Mouse (Mus musculus) right cerebral cortex, adult 2 months (tissue): ENCODE measurements around the gene Sstr3.

Source experiments
- DNase-seq, 2 experiments: peaks; one replicate each; pipeline ENCODE4 v3.0.0; 2021 to 2022; ENCODE audit warnings: low spot score in 2 of 2

Sstr3 gene

DNA sequence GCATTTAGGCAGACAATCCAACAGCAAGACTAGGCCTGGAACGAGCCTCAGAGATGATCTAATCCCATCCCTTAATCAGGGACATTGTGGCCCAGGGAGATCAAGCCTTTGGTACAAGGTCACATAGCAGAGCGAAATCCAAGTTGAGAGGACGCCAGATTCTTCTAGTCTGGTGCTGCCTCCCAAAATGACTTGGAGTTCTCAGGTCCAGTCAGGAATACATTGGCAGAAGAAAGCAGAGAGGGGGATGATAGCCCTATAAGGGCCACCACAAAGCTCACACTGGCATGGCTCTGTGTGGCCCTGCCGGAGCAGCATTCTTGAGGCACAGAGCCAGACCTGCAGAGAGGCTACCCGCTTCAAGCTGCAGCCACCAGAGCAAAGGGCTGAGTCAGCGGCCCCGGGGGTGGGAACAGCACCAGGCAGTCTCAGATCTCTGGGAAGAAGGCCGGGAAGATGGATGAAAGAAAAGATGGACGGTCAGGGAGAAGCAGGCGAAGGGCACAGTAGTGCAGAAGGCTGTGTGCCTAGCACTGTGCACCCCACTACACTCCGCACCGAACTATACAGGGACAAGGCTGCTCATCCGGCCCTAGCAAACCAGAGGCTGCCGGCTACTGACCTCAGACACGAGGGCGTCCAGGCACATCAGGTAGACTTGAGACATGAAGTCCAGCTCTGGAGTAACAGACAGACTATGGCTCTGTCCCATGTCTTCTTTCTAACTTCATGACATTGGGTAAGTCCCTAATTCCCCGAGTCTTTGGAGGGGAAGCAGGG lies 13.6 kb downstream of the Sstr3 start, which contains the start of gene C1qtnf6:
Gene C1qtnf6, minus strand, starts transcription at position 746 of the 780 bp plus-strand sequence.
- no peak for DNase-seq

GRCm38 (mm10) chr15:78530141-78530540 lies 14.3 kb downstream of the Sstr3 start:
- no peak for DNase-seq

DNA sequence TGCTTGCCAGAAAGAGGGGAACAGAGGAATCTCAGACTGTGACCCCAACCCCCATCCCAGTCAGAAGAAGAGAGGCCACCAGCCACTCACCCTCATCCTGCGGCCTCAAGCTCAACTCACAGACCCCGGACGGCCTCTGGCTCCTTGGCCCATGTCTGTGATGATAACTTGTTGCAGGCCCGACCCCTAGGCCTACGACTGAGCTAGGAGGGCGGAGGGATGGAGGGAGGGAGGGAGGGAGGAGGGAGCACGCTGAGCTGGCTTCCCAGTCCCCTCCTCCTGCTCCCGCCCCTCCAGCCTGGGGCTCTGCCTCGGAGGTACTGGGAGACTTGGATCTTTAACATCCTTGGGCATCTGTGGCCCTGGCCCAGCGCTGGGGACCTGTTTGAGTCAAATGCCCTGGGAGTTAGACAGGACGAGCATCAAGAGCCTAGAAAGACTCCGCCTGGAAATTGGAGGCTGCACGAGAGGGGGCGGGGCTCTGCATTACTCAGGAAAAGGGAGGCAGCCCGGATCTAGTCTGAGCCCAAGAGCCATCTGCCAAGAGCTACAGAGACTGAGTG lies 15.0 kb downstream of the Sstr3 start:
- DNase-seq = peak; percentile 74 to 77

DNA sequence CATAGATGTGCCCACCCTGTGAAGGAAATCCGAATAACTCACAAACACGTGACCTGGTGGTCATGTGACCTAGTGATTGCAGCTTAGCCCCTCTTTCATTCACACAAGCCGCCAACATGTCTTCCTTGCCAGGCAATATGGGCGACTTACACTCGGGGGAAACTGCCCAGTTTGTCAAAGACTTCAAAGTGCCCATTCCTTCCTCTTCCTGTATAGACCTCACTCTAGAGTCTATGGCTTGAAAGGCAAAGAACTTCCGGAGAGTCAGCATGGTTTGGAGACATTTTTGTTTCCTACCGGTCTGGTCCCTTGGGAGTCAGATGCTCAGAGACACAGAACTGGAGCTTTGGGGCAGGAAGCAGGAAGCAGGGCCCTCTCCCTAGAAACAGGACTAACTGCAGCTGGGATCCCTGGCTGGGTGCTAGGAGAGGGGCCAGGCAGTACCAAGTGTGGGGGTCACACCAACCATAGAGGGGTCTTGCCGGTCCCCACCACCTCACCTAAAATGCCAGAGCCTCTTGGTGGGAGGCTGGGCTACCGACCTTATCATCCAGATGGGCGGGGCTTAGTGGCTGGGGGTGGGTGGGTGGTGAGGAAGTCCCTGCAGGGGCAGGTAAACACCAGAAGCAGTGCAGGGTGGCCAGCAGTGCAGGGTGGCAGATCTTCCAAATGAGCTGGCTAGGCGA lies 15.6 kb downstream of the Sstr3 start:
- DNase-seq = no peak

DNA sequence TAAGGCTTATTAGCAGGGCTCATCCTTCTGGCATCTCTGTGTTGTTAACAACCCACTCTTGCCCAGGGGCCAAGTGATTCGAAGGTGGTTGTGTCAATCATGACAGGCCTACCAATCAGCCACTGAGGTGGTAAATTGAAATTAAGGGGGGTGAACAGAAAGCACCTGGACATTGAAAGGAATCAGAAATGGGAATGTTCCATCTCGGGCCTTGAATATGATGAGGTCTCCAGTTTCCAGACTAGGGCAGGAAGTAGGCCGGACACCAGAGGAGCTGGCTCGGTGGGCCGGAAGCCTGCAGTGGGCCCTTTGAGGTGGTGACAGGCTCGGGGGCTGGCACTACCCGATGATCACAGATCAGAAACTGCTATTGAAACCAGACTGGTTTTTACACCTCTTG lies 16.5 kb downstream of the Sstr3 start:
- peak; percentile 69 to 74 for DNase-seq

GRCm38 (mm10) chr15:78524163-78524562 lies 20.3 kb downstream of the Sstr3 start:
- DNase-seq = no peak

DNA sequence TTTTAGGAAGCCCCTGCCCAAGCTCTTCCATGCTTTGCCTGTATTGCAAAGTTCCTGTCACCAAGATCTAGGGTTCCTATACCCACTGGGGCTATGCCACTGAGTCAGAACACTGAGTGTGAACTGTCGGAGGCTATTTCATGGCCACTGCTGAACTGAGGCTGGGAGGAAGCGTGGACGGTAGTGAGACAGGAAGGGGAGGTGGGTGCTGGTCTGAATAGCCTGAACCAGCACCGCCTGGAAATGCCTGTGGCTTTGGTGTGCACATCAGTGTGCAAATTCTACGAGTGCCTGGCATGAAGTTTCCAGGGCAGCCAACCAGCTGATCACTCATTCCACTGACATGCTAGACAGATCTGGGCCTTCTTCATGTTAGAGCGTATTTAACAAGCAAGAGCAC lies 22.6 kb downstream of the Sstr3 start:
- no peak for DNase-seq

GRCm38 (mm10) chr15:78521331-78521730 lies 23.2 kb downstream of the Sstr3 start:
- no peak for DNase-seq

GRCm38 (mm10) chr15:78520112-78520715 lies 24.3 kb downstream of the Sstr3 start:
- DNase-seq = no peak

DNA sequence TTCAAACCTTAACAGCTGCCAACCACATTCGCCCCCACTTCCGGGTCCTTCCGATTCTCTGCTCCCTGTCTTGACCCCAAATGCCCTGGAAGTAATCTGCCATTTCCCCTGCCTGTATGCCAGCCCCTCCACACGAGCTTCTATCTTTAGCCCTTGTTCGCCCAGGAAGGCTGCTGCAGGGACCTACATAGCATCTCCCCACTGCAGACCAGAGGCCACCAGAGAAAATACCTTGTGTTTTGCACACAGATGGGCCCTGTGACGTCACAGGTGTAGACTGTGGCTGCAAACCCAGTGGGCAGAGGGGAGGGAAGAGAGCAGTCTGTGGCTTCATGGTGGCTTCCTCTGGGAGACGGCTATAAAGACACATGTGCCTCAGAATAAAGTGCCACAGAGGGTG lies 26.3 kb downstream of the Sstr3 start:
- DNase-seq = no peak

GRCm38 (mm10) chr15:78515759-78516158 lies 28.7 kb downstream of the Sstr3 start:
- no peak for DNase-seq

DNA sequence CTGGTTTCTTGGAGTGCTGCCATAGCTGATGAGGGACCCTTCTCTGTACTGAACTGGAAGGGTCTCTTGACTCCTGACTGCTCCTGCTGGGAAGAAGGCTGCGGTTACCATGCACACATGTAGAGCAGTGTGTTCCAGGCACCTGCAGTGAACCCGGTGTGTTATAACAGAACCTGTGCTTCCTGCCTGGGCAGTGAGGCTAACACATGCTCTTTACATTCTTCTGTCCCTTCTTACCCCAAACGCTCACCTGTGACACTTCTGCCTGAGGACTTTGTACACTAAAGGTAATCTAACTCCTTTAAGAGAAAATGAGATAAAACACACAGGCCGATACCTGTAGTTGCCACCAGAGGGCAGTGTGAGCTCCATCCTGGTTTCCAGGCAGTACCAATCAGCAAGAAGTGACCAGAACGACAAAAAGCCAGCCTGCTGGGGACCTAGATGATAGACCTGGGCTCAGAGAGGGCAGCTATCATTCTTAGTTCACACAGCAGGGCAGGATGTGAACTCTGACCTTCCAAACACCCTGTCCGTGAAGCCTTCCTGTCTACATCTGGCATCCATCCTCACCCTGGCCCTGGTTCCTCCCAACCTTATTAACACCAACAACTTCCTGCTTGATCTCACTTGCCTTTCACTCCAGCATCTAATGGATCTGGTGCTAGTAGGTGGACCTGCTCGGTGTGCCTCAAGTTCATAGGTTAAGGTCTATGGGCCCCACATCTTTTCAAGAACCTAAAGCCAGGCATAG lies 29.9 kb downstream of the Sstr3 start:
- DNase-seq = peak; percentile 89 to 91

DNA sequence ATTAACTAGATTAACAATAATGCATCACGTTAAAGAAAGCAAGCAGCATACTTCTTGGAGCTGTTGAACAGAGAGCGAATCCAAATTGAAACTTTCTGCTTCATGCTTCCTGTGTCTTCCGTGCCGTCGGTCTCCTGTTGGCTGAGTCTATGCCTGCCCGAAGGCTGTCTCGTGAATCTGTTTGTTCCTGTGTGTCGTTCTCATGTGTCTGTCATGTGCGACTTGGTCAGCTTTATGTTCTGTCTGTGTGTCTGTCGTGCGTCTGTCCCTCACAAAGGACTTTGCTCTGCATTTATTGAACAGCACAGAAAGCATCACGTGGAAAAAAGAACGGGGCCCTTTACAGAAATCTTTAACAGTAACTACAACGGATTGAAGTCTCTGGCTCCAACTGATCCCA lies 31.5 kb downstream of the Sstr3 start:
- no peak for DNase-seq

GRCm38 (mm10) chr15:78511951-78512350 lies 32.5 kb downstream of the Sstr3 start:
- no peak for DNase-seq

DNA sequence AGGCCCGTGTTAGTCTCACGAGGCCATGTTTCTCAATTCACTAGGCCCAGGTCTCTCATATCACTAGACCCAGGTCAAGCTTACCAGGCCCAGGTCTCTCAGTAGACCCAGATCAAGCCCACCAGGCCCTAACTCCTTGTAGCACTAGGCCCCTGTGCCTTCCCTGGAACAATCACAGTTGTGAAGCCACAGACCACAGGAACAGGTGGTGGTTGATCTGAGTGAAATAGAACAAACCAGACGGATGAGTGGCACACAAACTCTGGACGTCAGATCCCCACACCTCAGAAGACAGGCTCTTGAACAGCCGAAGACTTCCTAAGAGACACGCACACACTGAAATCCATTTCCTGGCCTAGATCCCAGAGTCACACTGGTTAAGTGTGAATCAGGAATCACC lies 33.7 kb downstream of the Sstr3 start:
- DNase-seq = no peak

DNA sequence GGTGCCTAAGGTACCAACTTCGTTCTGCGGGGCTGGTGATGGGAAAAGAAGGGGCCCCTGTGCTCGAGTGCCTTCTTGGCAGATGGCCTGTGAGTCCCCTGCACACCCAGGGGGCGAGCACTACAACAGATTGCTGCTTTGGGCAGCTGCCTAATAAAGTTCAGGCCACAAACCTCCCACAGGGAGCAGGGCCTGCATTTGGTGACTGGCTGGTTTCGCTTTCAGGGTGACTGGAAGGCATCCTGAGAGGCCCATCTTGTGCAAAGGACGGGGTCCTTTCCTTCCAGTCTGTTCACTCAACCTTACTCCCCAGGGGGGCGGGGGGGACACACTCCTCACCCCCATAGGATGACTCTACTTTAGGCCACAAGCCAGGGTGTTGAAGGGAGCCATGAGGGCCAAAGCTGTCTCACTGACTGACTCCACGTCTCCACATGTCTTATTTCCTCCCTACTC lies 34.3 kb downstream of the Sstr3 start:
- no peak for DNase-seq

DNA sequence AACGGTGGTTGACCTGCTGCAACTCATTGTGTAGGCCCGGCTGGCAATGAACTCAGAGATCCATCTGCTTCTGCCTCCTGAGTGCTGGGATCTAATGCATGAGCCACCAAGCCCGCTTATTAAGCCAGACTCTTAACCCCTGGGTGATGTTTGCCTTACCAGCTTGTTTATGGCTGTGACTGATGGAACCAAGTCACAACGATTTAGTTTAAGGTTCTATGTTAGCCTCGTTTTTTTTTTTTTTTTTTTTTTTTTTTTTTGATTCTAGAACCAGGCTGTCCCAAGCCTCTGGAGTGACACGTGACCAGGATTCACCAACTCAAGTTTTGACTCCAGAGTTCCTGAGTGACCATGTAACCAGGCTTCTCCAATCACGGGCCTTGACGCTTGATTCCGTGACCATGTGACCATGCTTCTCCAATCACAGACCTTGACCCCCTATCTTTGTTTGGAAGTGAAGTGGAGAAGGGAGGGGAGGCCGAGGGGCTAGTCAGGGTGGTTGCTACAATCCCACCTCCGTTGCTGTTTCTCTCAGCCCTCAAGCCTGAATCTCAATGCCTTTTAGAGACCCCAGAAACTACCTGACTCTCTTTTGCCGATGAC lies 35.1 kb downstream of the Sstr3 start:
- no peak for DNase-seq

GRCm38 (mm10) chr15:78508443-78508842 lies 36.0 kb downstream of the Sstr3 start:
- no peak for DNase-seq

GRCm38 (mm10) chr15:78505541-78505940 lies 38.9 kb downstream of the Sstr3 start:
- DNase-seq = no peak

GRCm38 (mm10) chr15:78504816-78505215 lies 39.7 kb downstream of the Sstr3 start:
- DNase-seq = no peak

- DNase-seq = no peak
Measured at GRCm38 (mm10) chr15:78504013-78504412, 40.5 kb downstream of the Sstr3 start.
